Mouse (Mus musculus): ENCODE results near the gene Fam114a2.

Gene Fam114a2

DNA sequence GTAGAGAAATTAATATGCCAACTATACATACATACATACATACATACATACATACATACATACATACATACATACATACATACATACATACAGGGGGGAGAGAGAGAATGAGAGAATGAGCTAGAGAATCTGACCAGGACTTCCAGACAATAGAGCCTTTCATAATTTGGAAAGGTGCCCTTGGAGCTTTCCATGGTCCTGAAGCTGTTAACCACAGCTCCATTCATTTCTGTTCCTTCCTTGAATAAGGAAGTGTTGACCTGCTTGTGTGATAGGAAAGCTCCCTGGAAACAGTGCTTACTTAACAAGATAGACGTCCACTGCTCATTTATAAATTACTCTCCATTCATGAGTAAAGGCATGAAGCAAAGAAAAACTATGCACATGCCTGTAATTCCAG is 84.3 kb downstream of the Fam114a2 start:
- no peak for DNase-seq (ENCODE audit: low spot score)
